Mouse (Mus musculus) telencephalon, adult 2 months (tissue): Measurements from ENCODE around the gene Stx16.

Source experiments
- DNase-seq: peaks from one replicate; pipeline ENCODE4 v3.0.0-alpha.2; 2011; ENCODE audit warnings: low read depth, low spot score

Stx16 gene

GRCm38 (mm10) chr2:174075072-174075570, 987 bp upstream of the Stx16 start:
- no peak for DNase-seq

DNA sequence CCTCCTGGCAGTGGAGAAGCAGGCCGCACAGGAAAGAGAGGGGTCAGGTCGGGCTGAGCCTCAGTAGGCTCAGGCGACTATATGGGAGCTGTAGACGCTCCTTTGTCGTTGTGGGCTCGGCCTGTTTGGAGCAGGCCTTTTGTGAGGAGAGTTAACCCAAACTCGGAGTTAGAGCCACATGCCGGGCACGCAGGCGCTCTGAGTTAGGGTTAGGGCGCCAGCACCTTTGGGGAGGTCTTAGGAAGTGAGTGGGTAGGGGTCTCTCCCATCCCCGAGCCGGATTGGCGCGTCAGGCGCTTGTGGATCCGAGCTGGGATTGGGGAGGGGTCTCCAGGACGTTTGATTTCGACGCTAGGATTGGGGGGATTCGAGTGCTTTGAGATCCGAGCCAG, 321 bp downstream of the Stx16 start:
- DNase-seq: no peak

- no peak for DNase-seq
Observed at GRCm38 (mm10) chr2:174077004-174077695, 1.0 kb downstream of the Stx16 start.

DNA sequence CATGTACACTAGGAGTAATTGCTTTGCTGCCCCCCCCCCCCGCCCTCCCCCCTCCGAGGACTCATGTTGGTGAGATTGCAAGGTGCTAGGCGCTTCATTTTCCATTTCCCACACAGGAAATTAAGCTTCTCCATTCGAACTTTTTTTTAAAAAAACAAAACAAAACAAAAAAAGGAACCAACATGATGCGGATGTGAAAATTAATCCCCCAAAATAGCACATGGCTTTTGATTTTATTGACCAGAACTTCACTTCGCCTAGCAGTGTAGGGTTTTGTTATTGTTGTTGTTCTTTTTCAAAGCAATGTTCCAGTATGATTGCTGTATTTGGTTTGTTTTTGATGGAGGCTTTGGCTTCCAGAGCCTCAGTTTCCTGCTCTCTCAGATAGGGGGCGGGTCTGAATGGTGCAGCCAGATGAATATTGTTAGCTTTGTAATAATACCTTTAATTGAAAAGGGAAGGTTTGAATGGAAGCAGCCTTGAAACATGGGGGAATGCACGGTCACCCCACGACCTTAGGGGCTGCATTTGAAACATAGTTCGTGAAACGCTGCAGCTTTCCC, 1.7 kb downstream of the Stx16 start:
- DNase-seq: no peak

DNA sequence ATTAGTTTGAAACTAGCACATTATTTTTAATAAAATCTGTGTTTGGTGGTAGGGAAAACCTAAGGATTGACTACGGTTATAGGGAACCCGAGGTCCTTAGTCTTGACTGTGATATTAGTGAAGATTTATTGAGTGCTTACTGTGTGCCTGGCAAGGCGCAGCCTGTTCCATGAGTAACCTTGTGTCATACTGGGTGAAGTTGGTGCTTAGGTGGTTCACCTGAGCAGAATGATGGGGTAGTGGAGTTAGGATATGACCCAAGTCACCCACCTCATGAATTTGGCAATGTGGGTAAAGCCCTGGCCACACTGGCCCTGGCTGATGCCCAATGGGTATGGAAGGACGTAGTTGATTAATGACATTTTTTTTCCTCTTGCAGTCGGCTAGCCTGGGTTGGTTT, 5.7 kb downstream of the Stx16 start:
- no peak for DNase-seq

DNA sequence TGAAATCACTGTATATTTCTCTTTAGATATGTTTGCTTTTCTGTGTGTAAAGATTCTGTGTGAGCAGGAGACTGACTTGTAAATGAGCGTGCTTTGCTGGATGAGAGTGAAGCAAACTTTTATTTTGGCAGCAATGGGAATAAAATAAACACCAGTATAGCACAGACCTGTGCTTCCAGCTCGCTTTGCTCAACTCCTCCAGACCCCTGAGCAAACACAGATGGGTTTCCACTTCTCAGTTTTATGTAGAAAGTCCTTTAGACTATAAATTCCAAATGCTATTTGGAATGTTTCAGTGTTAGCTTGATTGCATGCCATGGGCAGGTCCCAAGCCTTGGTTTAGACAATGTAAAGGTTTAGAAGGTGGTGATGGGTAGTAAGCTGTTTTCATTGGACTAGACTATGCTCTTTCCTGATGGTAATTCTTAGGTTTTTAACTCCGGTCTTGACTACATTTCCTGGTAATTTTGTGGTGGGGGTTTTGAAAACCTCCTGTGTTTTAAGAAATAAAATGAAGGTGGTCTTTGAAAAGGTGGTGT, 6.3 kb downstream of the Stx16 start:
- DNase-seq: no peak

DNA sequence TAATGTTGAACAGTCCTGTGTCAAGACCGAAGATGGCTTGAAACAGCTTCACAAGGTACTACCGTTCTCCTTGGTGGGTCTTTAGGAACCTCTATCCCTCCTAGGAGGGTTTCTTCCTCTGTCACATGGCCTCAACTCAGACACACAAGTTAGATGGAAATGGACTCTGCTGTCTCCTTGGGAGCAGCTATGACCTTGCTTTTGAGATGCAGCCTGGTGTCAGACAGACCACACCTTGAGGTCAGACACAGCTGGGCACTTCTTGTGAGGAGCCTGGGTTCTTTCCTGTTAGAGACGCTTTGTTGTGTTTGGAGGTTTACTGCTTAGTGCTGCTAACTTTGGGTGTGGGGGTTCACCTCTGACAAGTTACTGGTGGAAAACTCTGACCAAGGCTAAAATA, 19.0 kb downstream of the Stx16 start:
- DNase-seq: no peak

DNA sequence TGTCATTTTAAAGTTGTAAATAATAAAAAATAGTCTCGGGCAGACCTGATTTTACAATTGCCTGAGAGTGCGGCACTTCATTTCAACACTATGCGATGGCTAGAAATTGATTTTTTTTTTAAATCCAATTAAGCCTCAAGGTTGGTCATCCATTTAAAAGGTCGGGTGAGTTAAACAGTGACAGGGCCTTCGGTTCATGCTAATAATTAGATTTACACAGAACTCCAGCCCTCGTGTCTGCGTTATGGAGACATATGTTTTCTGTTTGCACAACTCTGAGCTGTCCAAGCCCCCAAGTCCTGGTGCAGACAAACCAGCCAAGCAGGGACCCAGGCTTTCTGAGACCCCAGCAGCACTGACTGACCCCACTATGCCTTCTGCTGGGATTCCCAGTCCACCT, 26.3 kb downstream of the Stx16 start:
- no peak for DNase-seq

DNA sequence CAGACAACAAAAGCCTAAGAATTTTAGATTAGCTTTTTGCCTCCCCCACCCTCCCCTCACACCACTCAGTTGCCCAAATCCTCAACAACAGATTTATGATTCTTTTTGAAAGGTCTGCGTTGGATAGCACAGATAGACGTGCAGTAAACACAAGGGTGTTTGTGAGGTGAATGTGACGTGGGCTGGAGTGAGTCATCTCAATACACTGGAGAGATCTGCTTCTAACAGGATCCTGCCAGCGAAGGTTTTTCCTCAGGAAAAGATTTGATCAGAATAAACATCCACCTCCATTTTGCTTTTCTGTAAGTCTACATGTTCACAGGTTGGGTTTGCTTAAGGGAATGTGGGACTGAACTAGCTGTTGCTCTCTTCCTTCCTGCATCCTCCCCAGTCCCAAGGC, 27.4 kb downstream of the Stx16 start:
- DNase-seq: peak; percentile 8

DNA sequence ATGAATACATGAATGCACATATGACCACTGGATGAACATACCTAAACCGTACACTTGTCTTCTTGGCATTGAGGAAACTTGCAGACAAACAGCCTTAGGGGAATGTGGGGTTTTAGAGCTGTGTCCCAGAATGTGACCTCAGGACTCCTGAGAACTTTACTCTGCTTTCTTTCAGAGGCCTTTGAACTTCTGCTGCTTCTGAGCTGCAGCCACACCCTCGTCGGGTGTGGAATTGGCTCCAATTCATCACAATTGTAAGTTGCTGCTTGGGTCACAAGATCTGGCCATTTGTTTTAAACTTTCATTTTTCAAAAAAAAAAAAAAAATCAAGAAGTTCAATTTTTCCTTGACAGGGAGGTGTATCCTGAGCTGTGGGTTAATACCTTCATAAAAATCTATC, 31.3 kb downstream of the Stx16 start:
- no peak for DNase-seq

GRCm38 (mm10) chr2:174109991-174110782, 34.1 kb downstream of the Stx16 start, which contains the start of gene Npepl1:
Gene Npepl1, plus strand, starts transcription at chr2:174110349.
- no peak for DNase-seq

DNA sequence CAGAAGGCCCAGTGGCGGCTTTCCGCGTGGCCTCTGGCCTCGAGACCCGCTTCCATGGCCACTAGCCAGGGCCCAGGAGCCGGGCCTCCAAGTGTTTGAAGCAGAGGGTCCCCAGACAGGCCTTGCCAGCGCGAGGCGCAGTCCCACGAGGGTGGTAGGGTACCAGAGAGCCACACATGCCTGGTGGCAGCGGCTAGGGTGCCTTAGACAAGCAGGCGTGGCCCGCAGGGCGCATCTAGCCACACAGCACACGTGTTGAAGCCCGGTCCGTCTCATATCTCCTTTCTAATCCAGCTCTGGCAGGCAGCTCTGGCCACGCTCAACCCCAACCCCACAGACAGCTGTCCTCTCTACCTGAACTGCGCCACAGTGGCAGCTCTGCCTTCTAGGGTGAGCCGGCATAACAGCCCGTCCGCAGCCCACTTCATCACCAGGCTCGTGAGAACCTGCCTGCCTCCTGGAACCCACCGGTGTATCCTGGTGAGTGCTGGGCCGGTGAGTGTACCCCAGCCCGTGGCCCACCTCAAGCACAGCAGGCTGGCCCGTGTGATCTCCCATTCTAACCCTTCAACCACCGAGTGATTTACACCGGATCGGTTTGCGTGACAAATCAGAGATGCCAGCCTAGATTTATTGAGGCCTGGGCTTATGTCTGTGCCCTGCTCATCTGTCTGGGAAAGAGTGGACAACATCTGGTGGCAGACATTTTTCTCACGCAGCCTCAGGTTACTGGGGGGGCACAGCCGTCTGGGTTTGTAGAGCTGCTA, 34.9 kb downstream of the Stx16 start:
- no peak for DNase-seq

- DNase-seq: no peak
Observed at GRCm38 (mm10) chr2:174112931-174113330, 36.8 kb downstream of the Stx16 start.

GRCm38 (mm10) chr2:174114148-174114864, 38.2 kb downstream of the Stx16 start:
- DNase-seq: no peak

DNA sequence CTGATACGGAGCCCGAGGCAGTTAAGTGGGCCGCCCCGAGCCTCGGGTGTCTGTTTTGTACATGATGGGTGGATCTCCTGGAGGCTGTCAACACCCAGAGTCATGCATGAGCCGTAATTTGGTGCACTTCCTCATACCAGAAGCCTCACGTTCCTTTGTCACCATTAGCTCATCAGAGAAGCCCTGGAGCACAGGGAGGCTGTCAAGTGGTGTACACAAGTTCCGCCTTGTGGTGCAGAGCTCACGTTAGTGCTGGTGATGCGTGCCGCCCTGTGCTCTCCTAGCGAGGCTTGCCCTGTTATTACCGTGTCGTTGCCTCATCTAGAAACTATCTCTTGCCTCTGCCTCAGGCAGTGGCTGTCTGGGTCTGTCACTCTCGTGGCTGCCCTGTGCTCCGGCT, 40.8 kb downstream of the Stx16 start:
- no peak for DNase-seq

GRCm38 (mm10) chr2:174118141-174118540, 42.0 kb downstream of the Stx16 start:
- no peak for DNase-seq

GRCm38 (mm10) chr2:174119259-174119658, 43.2 kb downstream of the Stx16 start:
- DNase-seq: no peak

GRCm38 (mm10) chr2:174120631-174121030, 44.5 kb downstream of the Stx16 start:
- no peak for DNase-seq

GRCm38 (mm10) chr2:174121411-174121947, 45.4 kb downstream of the Stx16 start:
- no peak for DNase-seq

GRCm38 (mm10) chr2:174122331-174122730, 46.2 kb downstream of the Stx16 start:
- no peak for DNase-seq

- DNase-seq: no peak
Observed at GRCm38 (mm10) chr2:174123731-174124130, 47.6 kb downstream of the Stx16 start.
